Mouse (Mus musculus) subcutaneous adipose tissue, adult 2 months (tissue): ENCODE data around the gene Gm40460. TPM values are rescaled to one million over a fixed set of nuclear protein-coding genes. Genes with fewer than 3 reads are reported as not detected.

Experiments
- polyA plus RNA-seq: library from polyadenylated mRNA; depleted of rRNA; stranded (reverse); fragments of >200 nt; gene quantifications from 2 replicates; pipeline ENCODE4 v1.2.3, GENCODE M21; 2012; ENCODE audit warnings: low replicate concordance; rRNA removed

Gene Gm40460
- not detected in 2 replicates for polyA plus RNA-seq

GRCm38 (mm10) chr7:142240978-142241377, at the start of gene Gm40460:
Gene Gm40460 (minus strand): TSS chr7:142241078.

GRCm38 (mm10) chr7:142274263-142274662, 33.4 kb upstream of the Gm40460 start, which contains the start of gene Gm4559:
Gene Gm4559 (minus strand): TSS chr7:142274363.

GRCm38 (mm10) chr7:142258254-142258653, 17.4 kb upstream of the Gm40460 start, which contains the start of gene Gm2431:
Gene Gm2431 (minus strand): TSS chr7:142258354.

GRCm38 (mm10) chr7:142229871-142230270, 11.0 kb downstream of the Gm40460 start, which contains the start of gene Krtap5-5:
Gene Krtap5-5 (minus strand): TSS chr7:142229971.

GRCm38 (mm10) chr7:142211559-142211958, 29.3 kb downstream of the Gm40460 start, which contains the start of gene Gm7579:
Gene Gm7579 (plus strand): TSS chr7:142211859.

GRCm38 (mm10) chr7:142201064-142201463, 39.8 kb downstream of the Gm40460 start, which contains the start of gene Krtap5-3:
Gene Krtap5-3 (plus strand): TSS chr7:142201364.

Other genes with a start within 250 kb of the Gm40460 start
- 58.9 and 65.2 TPM in 2 replicates for gene Mob2, start 180.0 kb downstream of the Gm40460 start, polyA plus RNA-seq
- gene Dusp8, start 145.2 kb downstream of the Gm40460 start, polyA plus RNA-seq: 7.4 and 12.9 TPM in 2 replicates
- not detected in 2 replicates for gene Gm45618, start 120.3 kb downstream of the Gm40460 start, polyA plus RNA-seq
- not detected in 2 replicates for gene Gm39115, start 105.0 kb downstream of the Gm40460 start, polyA plus RNA-seq
- not detected in 2 replicates for gene Gm45337, start 96.5 kb downstream of the Gm40460 start, polyA plus RNA-seq
- not detected in 2 replicates for gene Gm29735, start 84.0 kb downstream of the Gm40460 start, polyA plus RNA-seq
- not detected in 2 replicates for gene Gm4553, start 75.3 kb downstream of the Gm40460 start, polyA plus RNA-seq
- gene Krtap5-2, start 65.1 kb downstream of the Gm40460 start, polyA plus RNA-seq: not detected in 2 replicates
- not detected in 2 replicates for gene Gm10153, start 50.7 kb downstream of the Gm40460 start, polyA plus RNA-seq
- gene Krtap5-3, start 39.7 kb downstream of the Gm40460 start, polyA plus RNA-seq: not detected in 2 replicates
- gene Gm7579, start 29.2 kb downstream of the Gm40460 start, polyA plus RNA-seq: not detected in 2 replicates
- gene Krtap5-5, start 11.1 kb downstream of the Gm40460 start, polyA plus RNA-seq: not detected in 2 replicates
- not detected in 2 replicates for gene Gm2431, start 17.3 kb upstream of the Gm40460 start, polyA plus RNA-seq
- gene Gm4559, start 33.3 kb upstream of the Gm40460 start, polyA plus RNA-seq: not detected in 2 replicates
- not detected in 2 replicates for gene Krtap5-1, start 56.0 kb upstream of the Gm40460 start, polyA plus RNA-seq
- not detected in 2 replicates for gene Krtap5-4, start 62.5 kb upstream of the Gm40460 start, polyA plus RNA-seq
- gene Ifitm10, start 132.7 kb upstream of the Gm40460 start, polyA plus RNA-seq: 3.4 and 6.1 TPM in 2 replicates
- 1.5 and 1.8 TPM in 2 replicates for gene Gm49369, start 141.6 kb upstream of the Gm40460 start, polyA plus RNA-seq
- 2,649 and 4,302 TPM in 2 replicates for gene Ctsd, start 147.0 kb upstream of the Gm40460 start, polyA plus RNA-seq
- 11.9 TPM in 1 of 2 replicates, not detected in the other for gene Syt8, start 193.8 kb upstream of the Gm40460 start, polyA plus RNA-seq
- gene Tnni2, start 200.7 kb upstream of the Gm40460 start, polyA plus RNA-seq: 0.60 and 31.9 TPM in 2 replicates
- gene Lsp1, start 219.7 kb upstream of the Gm40460 start, polyA plus RNA-seq: 237 and 1,012 TPM in 2 replicates